Mouse (Mus musculus): ENCODE results near the gene Atxn1. TPM values are rescaled to one million over a fixed set of nuclear protein-coding genes. Genes with fewer than 3 reads are reported as not detected.

The Atxn1 gene
- polyA plus RNA-seq, 1 experiment, result 34.9 TPM

DNA sequence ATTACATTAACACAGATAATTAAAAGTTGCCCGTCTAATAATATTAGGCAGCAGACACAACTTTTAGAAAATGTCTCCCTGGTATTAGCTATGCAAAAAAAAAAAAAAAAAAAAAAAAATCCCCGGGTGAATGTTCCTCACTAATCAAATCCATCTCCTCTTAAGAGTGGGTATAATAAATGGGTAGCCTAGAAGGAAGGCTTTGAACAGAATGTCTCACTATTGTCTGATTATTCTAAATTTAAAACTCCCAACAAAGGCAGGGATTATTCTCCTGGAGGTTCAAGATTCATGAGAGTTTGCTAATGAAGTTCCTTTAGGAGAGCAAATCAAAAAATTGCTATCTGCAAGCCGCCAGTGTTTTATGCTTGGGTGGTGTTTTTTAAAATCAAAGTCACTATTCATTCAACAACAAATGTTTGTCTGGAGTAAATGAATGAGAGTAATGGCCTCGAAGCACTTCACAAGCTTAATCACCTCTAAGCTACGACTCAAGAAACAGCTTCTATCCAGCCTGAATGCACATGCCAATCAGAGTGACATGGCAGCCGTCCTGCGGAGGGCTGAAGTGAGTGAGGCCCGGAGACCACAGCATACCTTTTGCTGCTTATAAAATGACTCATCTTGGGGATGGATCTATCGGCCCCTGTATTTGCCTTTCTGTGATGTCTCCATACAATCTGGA lies 158.8 kb downstream of the Atxn1 start:
- Histone ChIP-seq H3K27me3 (ENCODE audit: control insufficient read depth, insufficient read depth, low read length) (no peaks in the 10 kb centered on the region), H3K27ac (ENCODE audit: insufficient read depth, low read depth, low read length) (no peak overlapping the region), H3K4me3 (ENCODE audit: low read depth, low read length) (no peak overlapping the region), H3K4me1 (ENCODE audit: control insufficient read depth, insufficient read depth, insufficient read length, low read length) (no peaks in the 10 kb centered on the region), H3K36me3 (ENCODE audit: control insufficient read depth, insufficient read depth, low read length) (no peaks in the 10 kb centered on the region)
- WGBS, result 68% methylated on average over 9 of the region's 9 CpGs
- TF ChIP-seq POLR2A (IDR thresholded peaks at IDR 0.05; ENCODE audit: low read depth, low read length) (no peak), CTCF (IDR thresholded peaks at IDR 0.05; ENCODE audit: extremely low read depth, insufficient read length, insufficient replicate concordance, low read depth, low read length) (no peak)

DNA sequence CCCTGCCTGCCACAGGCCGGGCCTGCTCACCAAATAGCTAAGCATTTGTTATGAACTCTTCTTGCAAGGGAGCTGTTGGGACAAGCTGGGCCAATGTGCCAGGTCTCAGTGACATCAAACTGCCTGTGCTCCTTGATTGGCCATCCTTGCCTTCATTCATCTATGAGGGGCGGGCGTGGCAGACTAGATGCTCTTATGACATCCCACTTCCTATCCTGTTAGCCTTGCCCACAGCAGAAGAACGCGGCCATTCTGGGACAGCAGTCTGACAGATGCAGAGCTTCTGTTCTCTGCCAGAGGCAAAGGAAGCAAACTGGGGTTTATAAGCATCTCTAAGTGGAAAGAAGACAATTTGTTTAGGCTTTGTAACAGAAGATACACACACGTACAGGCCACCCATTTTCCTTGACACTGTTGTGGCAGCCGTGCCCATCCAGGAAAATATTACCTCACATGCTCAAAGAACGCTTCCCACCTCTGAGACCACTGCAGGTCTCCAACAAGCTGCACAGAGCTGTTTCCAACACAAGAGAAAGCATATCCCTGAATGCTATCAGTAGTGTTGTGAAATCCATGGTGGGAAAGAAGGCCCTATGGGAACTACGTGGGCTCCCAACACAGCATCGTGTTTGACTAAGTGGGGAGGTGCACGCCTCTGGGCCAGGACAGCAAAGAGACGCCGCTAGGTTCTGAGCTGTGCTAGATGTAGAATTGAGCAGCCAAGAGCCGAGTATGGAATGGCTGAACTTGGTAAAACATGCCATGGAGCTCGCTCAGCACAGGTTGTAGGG lies 162.0 kb downstream of the Atxn1 start:
- TF ChIP-seq POLR2A (IDR thresholded peaks at IDR 0.05; ENCODE audit: low read depth, low read length), result no peak
- TF ChIP-seq CTCF (IDR thresholded peaks at IDR 0.05; ENCODE audit: extremely low read depth, insufficient read length, insufficient replicate concordance, low read depth, low read length), result no peak
- no peaks in the 10 kb centered on the region for H3K4me1 ChIP-seq (ENCODE audit: control insufficient read depth, insufficient read depth, insufficient read length, low read length)
- no peaks in the 10 kb centered on the region for H3K36me3 ChIP-seq (ENCODE audit: control insufficient read depth, insufficient read depth, low read length)
- 88% methylated on average over 15 of the region's 15 CpGs for WGBS
- no peak overlapping the region for H3K4me3 ChIP-seq (ENCODE audit: low read depth, low read length)
- H3K27me3 ChIP-seq (ENCODE audit: control insufficient read depth, insufficient read depth, low read length), result no peaks in the 10 kb centered on the region
- H3K27ac ChIP-seq (ENCODE audit: insufficient read depth, low read depth, low read length), result no peak overlapping the region

DNA sequence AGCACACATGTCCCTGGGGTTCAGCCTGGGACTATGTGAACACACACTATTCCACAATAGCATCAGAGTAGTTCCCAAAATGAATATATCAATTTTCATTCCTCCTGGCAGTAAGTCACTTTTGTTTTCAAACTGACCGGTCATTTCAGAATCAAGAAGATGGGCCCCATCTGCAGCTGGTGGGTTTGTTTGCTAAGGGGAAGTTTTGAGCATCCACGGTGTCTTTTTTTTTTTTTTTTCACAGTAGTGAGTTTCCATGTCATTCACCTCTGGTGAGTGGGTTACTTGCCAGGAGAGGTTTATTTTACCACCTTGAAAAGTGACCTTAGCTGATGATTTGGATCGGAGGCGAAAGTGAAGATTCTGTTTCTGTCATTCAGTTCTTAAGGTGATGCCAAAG lies 166.6 kb downstream of the Atxn1 start:
- H3K27me3 ChIP-seq (ENCODE audit: control insufficient read depth, insufficient read depth, low read length), result no peaks in the 10 kb centered on the region
- no peaks in the 10 kb centered on the region for H3K4me1 ChIP-seq (ENCODE audit: control insufficient read depth, insufficient read depth, insufficient read length, low read length)
- WGBS, result 84% methylated on average over 4 of the region's 4 CpGs

DNA sequence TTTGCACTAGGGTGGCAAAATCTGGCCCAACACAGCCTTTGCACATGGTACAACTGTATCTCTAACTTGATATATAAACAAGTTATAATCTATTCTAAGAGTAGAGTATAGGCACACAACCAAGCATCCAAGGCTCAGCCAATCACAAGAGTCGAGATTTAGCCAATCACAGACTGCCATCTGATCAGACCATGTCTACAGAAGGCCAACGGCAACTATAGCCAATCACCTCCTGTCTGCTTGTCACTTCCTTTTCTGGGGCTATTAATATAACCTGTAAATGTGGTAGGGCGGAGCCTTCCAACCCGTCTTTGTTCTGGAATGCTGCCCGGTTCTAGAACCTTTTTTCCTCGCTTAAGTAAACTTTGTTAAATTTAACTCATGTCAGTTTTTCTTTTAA lies 167.1 kb downstream of the Atxn1 start:
- Histone ChIP-seq H3K27me3 (ENCODE audit: control insufficient read depth, insufficient read depth, low read length) (no peaks in the 10 kb centered on the region), H3K4me1 (ENCODE audit: control insufficient read depth, insufficient read depth, insufficient read length, low read length) (no peaks in the 10 kb centered on the region), H3K36me3 (ENCODE audit: control insufficient read depth, insufficient read depth, low read length) (peaks cover 13% of the 10 kb centered on the region), H3K4me3 (ENCODE audit: low read depth, low read length) (no peak overlapping the region), H3K27ac (ENCODE audit: insufficient read depth, low read depth, low read length) (no peak overlapping the region)
- WGBS, result 45% methylated on average over 6 of the region's 6 CpGs
- TF ChIP-seq POLR2A (IDR thresholded peaks at IDR 0.05; ENCODE audit: low read depth, low read length) (no peak), CTCF (IDR thresholded peaks at IDR 0.05; ENCODE audit: extremely low read depth, insufficient read length, insufficient replicate concordance, low read depth, low read length) (no peak)

More for the DNA sequence above, 166.6 kb downstream of the Atxn1 start:
- no peak overlapping the region for H3K4me3 ChIP-seq (ENCODE audit: low read depth, low read length)
- H3K36me3 ChIP-seq (ENCODE audit: control insufficient read depth, insufficient read depth, low read length), result peaks cover 12% of the 10 kb centered on the region
- H3K27ac ChIP-seq (ENCODE audit: insufficient read depth, low read depth, low read length), result no peak overlapping the region
- no peak for TF ChIP-seq CTCF (IDR thresholded peaks at IDR 0.05; ENCODE audit: extremely low read depth, insufficient read length, insufficient replicate concordance, low read depth, low read length)
- TF ChIP-seq POLR2A (IDR thresholded peaks at IDR 0.05; ENCODE audit: low read depth, low read length), result no peak

DNA sequence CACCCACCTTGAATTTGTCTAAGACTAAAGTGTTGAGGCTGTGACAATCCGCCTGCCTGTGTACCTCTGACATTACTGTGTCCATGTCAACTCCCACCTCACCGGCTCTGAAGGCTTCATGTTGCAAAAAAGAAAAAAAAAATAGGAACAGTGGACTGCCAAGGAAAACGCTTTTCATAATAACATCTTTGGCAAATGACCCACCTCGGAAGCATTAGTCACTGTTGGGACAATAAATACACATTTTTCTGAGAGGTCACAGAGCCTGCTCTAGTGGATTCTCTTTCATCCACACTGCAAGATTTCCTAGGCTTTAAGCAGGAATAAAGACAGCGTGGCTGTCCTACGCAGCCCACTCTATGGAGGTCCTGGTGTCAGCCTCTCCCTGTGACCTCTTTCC lies 168.5 kb downstream of the Atxn1 start:
- Histone ChIP-seq H3K4me3 (ENCODE audit: low read depth, low read length) (no peak overlapping the region), H3K36me3 (ENCODE audit: control insufficient read depth, insufficient read depth, low read length) (peaks cover 15% of the 10 kb centered on the region), H3K4me1 (ENCODE audit: control insufficient read depth, insufficient read depth, insufficient read length, low read length) (no peaks in the 10 kb centered on the region), H3K27ac (ENCODE audit: insufficient read depth, low read depth, low read length) (no peak overlapping the region), H3K27me3 (ENCODE audit: control insufficient read depth, insufficient read depth, low read length) (no peaks in the 10 kb centered on the region)
- TF ChIP-seq POLR2A (IDR thresholded peaks at IDR 0.05; ENCODE audit: low read depth, low read length) (no peak), CTCF (IDR thresholded peaks at IDR 0.05; ENCODE audit: extremely low read depth, insufficient read length, insufficient replicate concordance, low read depth, low read length) (no peak)
- 82% methylated on average over 6 of the region's 6 CpGs for whole genome bisulfite sequencing

DNA sequence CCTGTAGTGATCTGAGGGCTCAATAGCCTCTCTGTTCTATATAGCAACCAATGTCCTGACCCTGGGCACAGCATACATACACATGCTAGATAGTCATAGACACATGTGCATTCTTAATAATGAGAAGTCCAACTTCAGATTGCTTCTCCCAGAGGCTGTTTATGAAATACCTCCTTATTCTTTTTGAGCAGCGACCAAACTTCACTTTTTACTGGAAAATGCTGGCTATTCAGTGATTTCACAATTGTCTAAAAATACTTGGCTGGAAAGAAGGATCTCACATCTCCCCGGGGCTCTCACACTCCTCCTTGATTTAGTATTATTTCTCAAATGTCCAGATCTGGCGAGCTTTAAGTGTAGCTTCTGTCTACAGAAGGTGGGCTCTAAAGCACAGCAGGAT lies 171.0 kb downstream of the Atxn1 start:
- H3K4me3 ChIP-seq (ENCODE audit: low read depth, low read length), result no peak overlapping the region
- 80% methylated on average over 3 of the region's 3 CpGs for WGBS
- H3K27me3 ChIP-seq (ENCODE audit: control insufficient read depth, insufficient read depth, low read length), result no peaks in the 10 kb centered on the region
- H3K36me3 ChIP-seq (ENCODE audit: control insufficient read depth, insufficient read depth, low read length), result peaks cover 15% of the 10 kb centered on the region
- H3K27ac ChIP-seq (ENCODE audit: insufficient read depth, low read depth, low read length), result no peak overlapping the region
- H3K4me1 ChIP-seq (ENCODE audit: control insufficient read depth, insufficient read depth, insufficient read length, low read length), result no peaks in the 10 kb centered on the region
- no peak for TF ChIP-seq CTCF (IDR thresholded peaks at IDR 0.05; ENCODE audit: extremely low read depth, insufficient read length, insufficient replicate concordance, low read depth, low read length)
- no peak for TF ChIP-seq POLR2A (IDR thresholded peaks at IDR 0.05; ENCODE audit: low read depth, low read length)

DNA sequence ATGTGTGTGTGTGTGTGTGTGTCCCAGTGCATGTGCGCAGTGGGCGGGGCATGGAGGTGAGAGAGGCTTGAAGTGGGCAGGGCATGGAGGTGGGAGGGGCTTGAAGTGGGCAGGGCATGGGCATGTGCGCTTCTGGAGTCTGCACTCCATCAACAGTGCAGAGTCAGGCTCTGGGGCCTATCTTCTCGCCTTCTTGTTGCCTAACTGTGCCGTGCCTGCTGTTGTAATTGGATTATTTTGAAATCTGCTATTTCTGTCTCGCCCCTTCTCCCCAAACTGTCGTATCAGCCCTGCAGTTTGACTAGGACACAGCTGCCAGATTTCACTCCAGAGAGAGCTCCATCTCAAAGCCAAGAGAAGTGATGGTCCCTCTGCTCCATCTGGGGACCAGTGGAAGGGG lies 178.4 kb downstream of the Atxn1 start:
- Histone ChIP-seq H3K4me1 (ENCODE audit: control insufficient read depth, insufficient read depth, insufficient read length, low read length) (no peaks in the 10 kb centered on the region), H3K27ac (ENCODE audit: insufficient read depth, low read depth, low read length) (no peak overlapping the region), H3K27me3 (ENCODE audit: control insufficient read depth, insufficient read depth, low read length) (no peaks in the 10 kb centered on the region), H3K36me3 (ENCODE audit: control insufficient read depth, insufficient read depth, low read length) (no peaks in the 10 kb centered on the region), H3K4me3 (ENCODE audit: low read depth, low read length) (no peak overlapping the region)
- WGBS, result 87% methylated on average over 7 of the region's 7 CpGs
- TF ChIP-seq CTCF (IDR thresholded peaks at IDR 0.05; ENCODE audit: extremely low read depth, insufficient read length, insufficient replicate concordance, low read depth, low read length) (no peak), POLR2A (IDR thresholded peaks at IDR 0.05; ENCODE audit: low read depth, low read length) (no peak)
